In genomic region chr15:62127602-62128158, GRCm38 (mm10) we compare ENCODE assay signal across 7 mouse cellular contexts.
A peak's percentile ranks its signal among the peaks of the same experiment; 100 is the strongest.
DNase-seq lines count a peak whose midpoint lies in the region; ATAC-seq and TF ChIP-seq lines count a peak whose summit lies in the region.

No protein-coding gene starts in this region.

- 34% methylated on average over 11 of the region's 11 CpGs for WGBS in liver, adult 2 months

- H3K9me3 ChIP-seq in G1E (replicated peaks), result no peaks in the 10 kb centered on the region

- H3K27ac ChIP-seq in liver, adult 2 months (replicated peaks; ENCODE audit: insufficient read depth, low read depth, low read length), result no peak overlapping the region

- TF ChIP-seq POLR2A in liver, adult 2 months (IDR thresholded peaks at IDR 0.05; ENCODE audit: extremely low read depth, insufficient read depth, low read length), result no peak

- H3K27me3 ChIP-seq in G1E (ENCODE audit: insufficient read depth, low read length), result no peaks in the 10 kb centered on the region
- H3K27me3 ChIP-seq in liver, adult 2 months (ENCODE audit: control insufficient read depth, insufficient read depth, low read length), result no peaks in the 10 kb centered on the region

- no peak overlapping the region; the same call in 1 of the 2 replicates for H3K4me3 ChIP-seq in G1E (ENCODE audit: low read depth, low read length)
- no peak overlapping the region for H3K4me3 ChIP-seq in liver, adult 2 months (ENCODE audit: insufficient read depth, low read depth, low read length)

- TF ChIP-seq CTCF in G1E (IDR thresholded peaks at IDR 0.05; ENCODE audit: low read depth, low read length), result no peak
- no peak for TF ChIP-seq CTCF in liver, adult 2 months (IDR thresholded peaks at IDR 0.05; ENCODE audit: low read depth, low read length)

- intact Hi-C loops in gastrocnemius, postnatal 14 days (cut with DNase I; ENCODE audit: low total_unique reads), result no loop called here

- no peak for DNase-seq in G1E (ENCODE audit: low spot score)
- peak; percentile 34 for DNase-seq in NIH3T3 (ENCODE audit: low read depth)
- peak; percentile 30 for DNase-seq in gastrocnemius, postnatal 14 days
- DNase-seq in liver, adult 2 months (ENCODE audit: extremely low read depth, low read depth, low spot score), result peak; percentile 63
- DNase-seq in left cerebral cortex, adult 9 months (ENCODE audit: low spot score in 2 of 2), result no peak
- no peak for DNase-seq in right cerebral cortex, postnatal 36 days (ENCODE audit: low spot score in 2 of 2)
- DNase-seq in thymus, postnatal 36 days, result no peak

- H3K36me3 ChIP-seq in G1E (replicated peaks), result peaks cover 5% of the 10 kb centered on the region
- H3K36me3 ChIP-seq in liver, adult 2 months (ENCODE audit: control insufficient read depth, insufficient read depth, low read length), result no peaks in the 10 kb centered on the region

- H3K9ac ChIP-seq in liver, adult 2 months (ENCODE audit: low read depth, low read length), result no peak overlapping the region

- peaks cover 75% of the 10 kb centered on the region for H3K4me1 ChIP-seq in G1E (ENCODE audit: insufficient read depth, low read depth, low read length)
- H3K4me1 ChIP-seq in liver, adult 2 months (ENCODE audit: control insufficient read depth, insufficient read depth, low read length), result peaks cover 16% of the 10 kb centered on the region

- peak; percentile 76 for ATAC-seq in G1E (ENCODE audit: extremely low read depth, insufficient number of reproducible peaks, low FRiP score, poor library complexity, severe bottlenecking)

- H3K79me2 ChIP-seq in liver, adult 2 months (ENCODE audit: control insufficient read depth, insufficient read depth, low read length), result no peaks in the 10 kb centered on the region

Comparison
In these comparisons a context has a peak if more than half of its experiments do, and no peak if none do; other contexts are left out.
1. DNase-seq: peak in NIH3T3 (single experiment), gastrocnemius, postnatal 14 days (single experiment) and liver, adult 2 months (single experiment); none in G1E (single experiment), left cerebral cortex, adult 9 months (0 of 2), right cerebral cortex, postnatal 36 days (0 of 2) and thymus, postnatal 36 days (0 of 2).